Mouse (Mus musculus) adrenal gland, postnatal 36 days (tissue): ENCODE measurements around the gene Gm45234. TPM values are rescaled to one million over a fixed set of nuclear protein-coding genes. Genes with fewer than 3 reads are reported as not detected.

Experiments
- DNase-seq, 2 experiments: peaks; one replicate each; pipeline ENCODE4 v3.0.0; 2021; ENCODE audit warnings: mixed read lengths in 1 of 2
- microRNA-seq: library from miRNA; unstranded; fragments of <30 nt; microRNA quantifications from one replicate; pipeline ENCODE4 v1.2.0, GENCODE M21; 2021
- total RNA-seq, 2 experiments: library from RNA; stranded (reverse); gene quantifications; 2 replicates each; pipeline ENCODE4 v1.2.3; 2021

The Gm45234 gene
- total RNA-seq, 2 experiments from 2014 or later: 0.56 TPM; not detected in 1

DNA sequence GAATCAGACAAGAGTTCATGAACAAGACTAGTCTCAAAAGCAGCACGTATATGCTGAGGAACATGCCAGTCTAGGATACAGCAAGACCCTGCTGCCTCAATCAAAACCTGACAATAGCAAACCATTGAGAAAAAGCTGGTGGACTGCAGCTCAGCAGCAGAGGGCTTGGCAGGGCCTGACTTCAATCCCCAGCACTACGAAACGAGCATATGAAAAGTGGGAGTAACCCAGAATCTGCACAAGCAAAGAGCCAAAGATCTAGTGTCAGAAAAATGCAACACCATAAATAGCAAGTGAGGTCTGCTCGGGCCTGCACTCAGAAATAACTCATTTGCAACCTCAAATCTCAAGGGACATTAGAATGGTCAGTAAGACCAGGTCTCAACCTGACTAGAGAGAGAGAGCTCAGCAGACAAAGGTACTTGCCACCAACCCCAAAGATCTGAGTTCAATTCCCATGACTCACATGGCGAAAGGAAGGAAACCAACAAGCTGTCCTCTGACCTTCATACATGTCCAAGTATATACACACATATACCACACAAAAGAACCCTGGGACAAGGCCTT, 49.7 kb downstream of the Gm45234 start:
- no peak for DNase-seq

GRCm38 (mm10) chr6:124704417-124704816, 51.4 kb downstream of the Gm45234 start:
- DNase-seq: no peak

- no peak for DNase-seq
Observed at GRCm38 (mm10) chr6:124703789-124704188, 52.0 kb downstream of the Gm45234 start.

GRCm38 (mm10) chr6:124702784-124703103, 53.1 kb downstream of the Gm45234 start:
- peak; percentile 71 to 72 for DNase-seq

- no peak for DNase-seq
Observed at GRCm38 (mm10) chr6:124702102-124702783, 53.6 kb downstream of the Gm45234 start.

DNA sequence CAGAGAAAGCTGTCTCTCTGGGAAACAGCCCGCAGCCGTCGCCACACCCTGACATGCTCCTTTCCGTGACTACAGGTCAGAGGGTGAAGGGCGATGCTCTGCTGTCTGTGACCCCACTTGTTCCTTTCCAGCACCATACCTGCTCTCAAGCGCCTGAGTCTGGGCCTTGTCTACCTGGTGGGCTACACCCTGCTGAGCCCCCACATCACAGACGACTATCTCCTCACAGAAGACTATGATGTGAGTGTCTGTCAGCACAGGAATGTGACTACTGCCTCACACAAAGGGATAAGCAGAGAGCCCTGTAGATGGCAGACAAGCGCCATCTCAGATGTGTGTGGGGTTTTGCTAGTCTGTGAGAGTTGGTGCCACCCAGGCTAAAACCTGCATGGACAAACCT, 54.5 kb downstream of the Gm45234 start:
- DNase-seq: peak in 1 of 2 experiments; percentile 37

DNA sequence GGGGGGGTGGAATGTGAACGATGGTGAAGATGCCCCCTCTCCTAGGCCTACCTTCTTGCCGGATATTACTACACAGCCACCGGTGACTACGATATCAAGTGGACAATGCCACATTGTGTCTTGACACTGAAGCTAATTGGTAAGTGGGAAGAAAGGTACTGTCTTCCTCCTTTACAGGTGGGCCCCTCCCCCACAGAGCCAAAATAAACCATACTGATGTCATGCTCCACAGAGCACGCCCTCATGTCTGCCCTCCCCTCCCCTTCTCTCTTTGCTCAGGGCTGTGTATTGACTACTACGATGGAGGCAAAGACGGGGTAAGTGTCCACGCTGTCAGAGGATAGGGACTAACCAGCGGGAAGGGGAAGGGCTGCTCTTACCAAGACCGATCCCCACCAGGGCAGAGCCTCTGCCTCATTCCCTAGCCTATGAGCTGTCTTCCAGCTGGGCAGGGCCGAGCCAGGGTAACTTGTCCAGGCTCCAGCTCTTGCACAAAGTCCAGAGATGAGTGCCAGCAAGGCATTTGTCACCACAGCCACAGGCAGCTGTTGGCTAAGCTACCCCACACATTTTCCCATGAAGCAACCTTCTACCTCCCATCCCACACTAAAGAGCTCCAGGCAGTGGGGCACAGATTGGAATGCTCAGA, 55.7 kb downstream of the Gm45234 start:
- DNase-seq: peak; percentile 86 to 88

GRCm38 (mm10) chr6:124699366-124699765, 56.5 kb downstream of the Gm45234 start:
- no peak for DNase-seq

DNA sequence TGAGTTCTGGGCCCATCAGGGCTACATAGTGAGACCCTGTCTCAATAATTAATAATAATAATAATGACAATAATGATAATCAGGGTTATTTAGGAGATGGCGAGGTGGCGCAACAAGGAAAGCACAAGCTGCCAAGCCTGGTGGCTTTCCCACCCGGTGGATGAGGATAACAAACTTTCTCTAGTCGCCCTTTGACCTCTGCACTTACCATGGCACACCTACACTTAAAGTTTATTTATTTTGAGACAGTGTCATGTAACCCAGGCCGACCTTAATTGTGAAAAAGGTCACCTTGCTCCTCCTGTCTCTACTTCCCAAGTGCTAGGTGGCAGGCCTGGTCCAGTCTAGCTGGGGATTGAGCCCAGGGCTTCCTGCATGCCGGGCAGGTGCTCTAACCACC, 57.1 kb downstream of the Gm45234 start:
- no peak for DNase-seq

DNA sequence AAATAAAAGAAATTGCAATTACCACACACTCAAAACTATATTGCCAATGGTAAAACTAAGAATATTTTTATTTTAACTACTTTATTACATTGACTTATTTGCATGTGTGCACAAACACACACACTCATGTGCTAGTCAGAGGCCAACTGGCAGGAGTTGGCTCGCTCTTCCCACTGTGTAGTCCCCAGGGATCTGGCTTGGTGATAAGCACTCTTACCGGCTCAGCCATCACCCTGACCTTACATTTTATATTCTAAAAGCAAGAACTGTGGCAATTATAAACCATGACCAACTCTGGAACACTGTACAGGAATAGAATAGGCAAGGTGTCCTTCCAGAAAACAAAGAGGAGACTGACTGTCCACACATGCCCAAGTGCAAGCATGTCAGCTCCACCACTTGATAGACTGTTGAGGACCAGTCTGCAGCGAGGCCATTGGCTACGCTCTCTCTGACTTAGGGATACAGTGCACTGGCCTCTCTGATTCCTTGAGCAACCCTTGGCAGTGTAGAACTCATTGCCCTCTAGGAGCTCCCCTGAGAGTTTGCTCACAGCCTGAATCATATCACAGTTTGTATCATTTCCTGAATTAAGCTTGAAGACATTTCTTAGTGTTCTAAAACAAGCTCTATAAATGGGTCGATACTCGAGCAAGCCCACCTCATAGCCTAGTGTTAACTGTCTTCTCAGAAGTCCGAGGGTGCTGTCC, 59.2 kb downstream of the Gm45234 start:
- no peak for DNase-seq

DNA sequence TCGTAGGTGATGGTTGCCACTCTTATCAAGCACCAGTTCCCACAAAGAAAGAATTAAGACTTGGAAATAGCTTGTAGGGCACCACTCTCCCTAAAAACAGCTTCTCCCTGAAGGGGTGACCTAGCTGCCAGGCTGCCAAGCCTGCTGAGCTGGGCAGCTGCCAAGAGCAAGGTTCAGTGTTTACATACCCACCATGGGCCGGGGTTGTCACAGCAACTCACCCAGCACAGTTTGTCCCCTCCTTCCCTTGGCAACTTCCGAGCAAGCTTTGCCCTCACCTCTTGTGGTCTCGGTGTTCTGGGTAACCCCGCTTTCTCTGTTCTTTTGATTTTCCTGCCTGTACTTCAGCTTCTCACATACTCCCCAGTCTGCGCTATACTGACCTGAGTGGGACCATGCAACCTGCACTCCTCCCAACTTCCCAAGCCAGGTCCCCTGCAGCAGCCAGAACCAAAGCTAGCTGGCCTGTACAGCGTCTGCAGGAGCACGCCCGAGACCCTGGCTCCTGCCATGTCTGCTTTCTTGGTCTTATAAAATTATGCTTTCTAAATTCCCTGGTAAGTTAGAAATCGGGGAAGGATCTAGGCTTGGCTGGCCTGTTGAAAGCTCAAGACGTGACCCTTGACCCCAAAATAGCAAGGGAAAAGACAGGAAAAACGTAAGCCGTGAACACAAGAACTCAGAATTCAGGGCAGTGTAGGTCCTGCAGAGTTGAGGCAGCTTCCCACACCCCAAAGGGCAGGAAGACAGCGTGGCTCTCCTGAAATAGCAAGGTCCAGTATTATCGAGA, 61.5 kb downstream of the Gm45234 start:
- peak; percentile 58 to 87 for DNase-seq

GRCm38 (mm10) chr6:124693243-124693981, 62.4 kb downstream of the Gm45234 start:
- no peak for DNase-seq

GRCm38 (mm10) chr6:124690517-124690916, 65.3 kb downstream of the Gm45234 start:
- no peak for DNase-seq

Small RNAs within 50 kb of the gene (microRNA-seq; reads per million reads assigned to microRNA genes)
- 3.7 reads per million, percentile 10 among the genes with 10 or more reads in this experiment for gene Mir141
- gene Mir200c: 35.1 reads per million, percentile 40 among the genes with 10 or more reads in this experiment

Other genes starting within 250 kb of the Gm45234 start
- 10 to 100 TPM; 38.7 to 52.4 TPM for gene C1ra, start 243.6 kb downstream of the Gm45234 start, total RNA-seq
- gene C1s1, start 213.7 kb downstream of the Gm45234 start, total RNA-seq: 10 to 100 TPM; 46.2 to 61.5 TPM
- gene C1rb, start 185.7 kb downstream of the Gm45234 start, total RNA-seq: 1 to 10 TPM; 5.8 to 7.8 TPM
- 1 to 10 TPM; 2.4 to 2.6 TPM for gene C1s2, start 119.9 kb downstream of the Gm45234 start, total RNA-seq
- 100 to 1,000 TPM in 1 of 2 experiments, 10 to 100 TPM in 1; 77.0 to 113 TPM for gene Lpcat3, start 93.0 kb downstream of the Gm45234 start, total RNA-seq
- 10 to 100 TPM; 87.2 to 88.2 TPM for gene Emg1, start 43.8 kb downstream of the Gm45234 start, total RNA-seq
- gene Phb2, start 43.7 kb downstream of the Gm45234 start, total RNA-seq: 100 to 1,000 TPM; 308 to 325 TPM
- 1 to 10 TPM; 5.5 to 9.6 TPM for gene Ptpn6, start 17.3 kb downstream of the Gm45234 start, total RNA-seq
- 100 to 1,000 TPM; 331 to 397 TPM for gene Grcc10, start 14.6 kb downstream of the Gm45234 start, total RNA-seq
- 10 to 100 TPM; 77.4 to 78.1 TPM for gene Atn1, start 503 bp upstream of the Gm45234 start, total RNA-seq
- 10 to 100 TPM; 12.4 to 32.6 TPM for gene Eno2, start 13.7 kb upstream of the Gm45234 start, total RNA-seq
- gene Lrrc23, start 23.7 kb upstream of the Gm45234 start, total RNA-seq: under 1 TPM in 1 of 2 experiments, not detected in 1; 0.43 TPM
- gene Spsb2, start 52.6 kb upstream of the Gm45234 start, total RNA-seq: 10 to 100 TPM; 16.9 to 25.4 TPM
- gene Tpi1, start 58.3 kb upstream of the Gm45234 start, total RNA-seq: 100 to 1,000 TPM; 406 to 411 TPM
- gene Usp5, start 73.5 kb upstream of the Gm45234 start, total RNA-seq: 100 to 1,000 TPM; 120 to 126 TPM
- 1 to 10 TPM; 5.9 to 9.2 TPM for gene Cdca3, start 73.5 kb upstream of the Gm45234 start, total RNA-seq
- 1 to 10 TPM; 6.2 to 8.1 TPM for gene Gnb3, start 84.3 kb upstream of the Gm45234 start, total RNA-seq
- gene P3h3, start 101.7 kb upstream of the Gm45234 start, total RNA-seq: 10 to 100 TPM; 21.7 to 24.5 TPM
- gene Gpr162, start 108.0 kb upstream of the Gm45234 start, total RNA-seq: 1 to 10 TPM in 1 of 2 experiments, under 1 TPM in 1; 0.89 to 1.2 TPM
- gene Cd4, start 132.2 kb upstream of the Gm45234 start, total RNA-seq: under 1 TPM; 0.30 to 0.50 TPM
- gene Lag3, start 155.7 kb upstream of the Gm45234 start, total RNA-seq: 1 to 10 TPM; 1.0 to 1.3 TPM
- 100 to 1,000 TPM; 753 to 830 TPM for gene Ptms, start 164.1 kb upstream of the Gm45234 start, total RNA-seq
- 100 to 1,000 TPM; 284 to 296 TPM for gene Mlf2, start 175.4 kb upstream of the Gm45234 start, total RNA-seq
- 100 to 1,000 TPM; 121 to 176 TPM for gene Cops7a, start 209.5 kb upstream of the Gm45234 start, total RNA-seq
- gene Pianp, start 240.7 kb upstream of the Gm45234 start, total RNA-seq: 1 to 10 TPM; 2.1 to 3.4 TPM